Mouse (Mus musculus) lung, embryonic 16.5 days (tissue): ENCODE data around the gene Tex22. TPM values are rescaled to one million over a fixed set of nuclear protein-coding genes. Genes with fewer than 3 reads are reported as not detected.

ENCODE experiments used
- ATAC-seq: fragments of 200-750 bp; cut with Nextera tagmentation; 2 replicates; pipeline ENCODE4 v1.8.0; 2017; ENCODE audit warnings: low read depth, mild to moderate bottlenecking, moderate library complexity
- H3K27ac ChIP-seq: fragments of 300-500 bp; sonication (generic); 2 replicates; pipeline ENCODE4 v1.5.1; 2014; ENCODE audit warnings: mild to moderate bottlenecking, control low read depth, low read length
- H3K27me3 ChIP-seq: fragments of 300-500 bp; sonication (generic); 2 replicates; pipeline ENCODE4 v1.6.1; 2014; ENCODE audit warnings: low read depth, low read length, mixed read lengths; ENCODE audit not compliant: control insufficient read depth, insufficient read depth
- H3K36me3 ChIP-seq: fragments of 300-500 bp; sonication (generic); 2 replicates; pipeline ENCODE4 v1.6.1; 2014; ENCODE audit warnings: low read length; ENCODE audit not compliant: control insufficient read depth, insufficient read depth
- H3K4me1 ChIP-seq: fragments of 300-500 bp; sonication (generic); replicated peaks from 2 replicates; pipeline ENCODE4 v1.6.1; 2014; ENCODE audit warnings: low read length, mixed read lengths; ENCODE audit not compliant: control insufficient read depth, insufficient read depth
- H3K4me2 ChIP-seq: fragments of 300-500 bp; sonication (generic); 2 replicates; pipeline ENCODE4 v1.6.1; 2014; ENCODE audit warnings: low read depth, low read length, control low read depth
- H3K4me3 ChIP-seq: fragments of 300-500 bp; sonication (generic); 2 replicates; pipeline ENCODE4 v1.5.1; 2014; ENCODE audit warnings: mild to moderate bottlenecking, low read length, control low read depth
- H3K9ac ChIP-seq: fragments of 300-500 bp; sonication (generic); 2 replicates; pipeline ENCODE4 v1.6.1; 2014; ENCODE audit warnings: low read length, control low read depth
- H3K9me3 ChIP-seq: fragments of 300-500 bp; sonication (generic); 2 replicates; pipeline ENCODE4 v1.6.1; 2016; ENCODE audit warnings: low read length; ENCODE audit not compliant: control insufficient read depth
- WGBS: fragments of 180-500 bp; shearing (Covaris S2); extraction: QIAGEN DNeasy Blood & Tissue Kit; methylation state at CpG from one replicate; pipeline ENCODE4 v1.1.7; 2014; 5-methylcytosine and 5-hydroxymethylcytosine counted together
- polyA plus RNA-seq: library from polyadenylated mRNA; unstranded; fragments of >200 nt; fragmentation: Nextera tagmentation; extraction: Ambion mirVana; gene quantifications from 2 replicates; pipeline ENCODE4 v1.2.1, GENCODE M21; 2015

Gene Tex22
- polyA plus RNA-seq, 1 experiment from 2014 or later: 0.15 TPM

DNA sequence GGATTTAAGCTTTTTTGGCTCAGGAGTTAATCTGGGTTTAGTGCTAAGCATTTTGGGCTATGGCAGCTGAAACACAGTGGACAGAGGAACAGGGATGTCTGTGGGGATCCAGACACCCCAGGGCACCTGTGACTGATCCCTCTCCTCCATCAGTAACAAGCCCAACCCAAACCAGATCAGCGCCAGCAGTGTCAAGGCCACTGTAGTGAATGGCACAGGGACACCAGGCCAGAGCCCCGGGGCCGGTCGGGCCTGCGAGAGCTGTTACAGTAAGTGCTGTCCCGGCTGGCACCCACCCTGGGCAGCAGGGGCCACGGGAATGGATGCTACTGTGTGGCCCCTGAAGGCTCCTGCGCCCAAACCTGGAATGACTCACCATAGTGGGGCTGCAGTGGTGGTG lies 56.4 kb downstream of the Tex22 start:
- H3K27me3 ChIP-seq: no peaks in the 10 kb centered on the region
- no peak overlapping the region for H3K4me3 ChIP-seq
- no peak overlapping the region for H3K4me2 ChIP-seq
- peaks cover 17% of the 10 kb centered on the region for H3K4me1 ChIP-seq
- H3K27ac ChIP-seq: no peak overlapping the region
- H3K9me3 ChIP-seq: no peaks in the 10 kb centered on the region
- peaks cover 93% of the 10 kb centered on the region for H3K36me3 ChIP-seq
- no peak for ATAC-seq
- H3K9ac ChIP-seq: no peak overlapping the region
- WGBS: over 99% methylated on average over 8 of the region's 8 CpGs

GRCm38 (mm10) chr12:113131601-113132000 lies 57.3 kb downstream of the Tex22 start:
- Histone ChIP-seq H3K36me3 (peaks cover 93% of the 10 kb centered on the region), H3K4me2 (no peak overlapping the region), H3K4me3 (no peak overlapping the region), H3K9ac (no peak overlapping the region), H3K27me3 (no peaks in the 10 kb centered on the region), H3K4me1 (peaks cover 17% of the 10 kb centered on the region), H3K27ac (peak overlapping the region; percentile 90), H3K9me3 (no peaks in the 10 kb centered on the region)
- WGBS: 96% methylated on average over 14 of the region's 14 CpGs
- ATAC-seq: no peak

- no peak overlapping the region for H3K4me3 ChIP-seq
- WGBS: 20% methylated on average over 2 of the region's 2 CpGs
- H3K4me2 ChIP-seq: no peak overlapping the region
- peaks cover 92% of the 10 kb centered on the region for H3K36me3 ChIP-seq
- H3K4me1 ChIP-seq: peaks cover 17% of the 10 kb centered on the region
- ATAC-seq: peak; percentile 92
- H3K9me3 ChIP-seq: no peaks in the 10 kb centered on the region
- H3K27ac ChIP-seq: peak overlapping the region; percentile 90
- H3K9ac ChIP-seq: no peak overlapping the region
- no peaks in the 10 kb centered on the region for H3K27me3 ChIP-seq
These were observed 58.3 kb downstream of the Tex22 start for GRCm38 (mm10) chr12:113132567-113132966.

GRCm38 (mm10) chr12:113133260-113133659 lies 59.0 kb downstream of the Tex22 start:
- Histone ChIP-seq H3K27ac (peak overlapping the region; percentile 90), H3K9me3 (no peaks in the 10 kb centered on the region), H3K36me3 (peaks cover 85% of the 10 kb centered on the region), H3K27me3 (no peaks in the 10 kb centered on the region), H3K4me1 (peaks cover 17% of the 10 kb centered on the region), H3K4me3 (no peak overlapping the region), H3K9ac (no peak overlapping the region), H3K4me2 (no peak overlapping the region)
- ATAC-seq: 0 out of 2 replicates have a peak, but pooled peaks have one; percentile 2
- WGBS: 83% methylated on average over 9 of the region's 9 CpGs

GRCm38 (mm10) chr12:113133861-113134403 lies 59.6 kb downstream of the Tex22 start:
- Histone ChIP-seq H3K36me3 (peaks cover 79% of the 10 kb centered on the region), H3K27me3 (no peaks in the 10 kb centered on the region), H3K4me3 (no peak overlapping the region), H3K4me2 (no peak overlapping the region), H3K27ac (no peak overlapping the region), H3K4me1 (peaks cover 17% of the 10 kb centered on the region), H3K9ac (no peak overlapping the region), H3K9me3 (no peaks in the 10 kb centered on the region)
- no peak for ATAC-seq
- WGBS: 59% methylated on average over 5 of the region's 5 CpGs

DNA sequence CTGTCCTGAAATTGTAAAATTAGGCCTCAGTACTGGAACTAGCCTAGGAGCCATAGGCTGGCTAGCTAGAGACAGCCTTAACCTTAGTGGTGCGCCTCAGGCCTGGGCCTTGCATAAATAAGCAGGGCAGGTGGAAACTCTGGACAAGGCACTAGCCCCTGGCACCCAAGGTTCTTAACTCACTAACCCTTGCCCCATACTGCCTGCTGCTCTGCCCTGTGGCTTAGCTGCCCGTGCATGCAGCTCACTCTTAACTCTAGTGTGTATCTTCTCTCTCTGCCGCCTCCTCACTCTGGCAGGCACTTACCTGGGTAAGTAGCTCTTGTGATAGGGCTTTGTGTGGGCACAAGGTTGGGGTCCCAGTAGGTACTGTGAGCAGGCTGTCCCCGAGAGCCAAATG lies 60.2 kb downstream of the Tex22 start:
- peaks cover 74% of the 10 kb centered on the region for H3K36me3 ChIP-seq
- H3K4me3 ChIP-seq: no peak overlapping the region
- WGBS: 80% methylated on average over 4 of the region's 4 CpGs
- peak overlapping the region; percentile 22; the same call in 1 of the 2 replicates for H3K27ac ChIP-seq
- H3K9ac ChIP-seq: no peak overlapping the region
- H3K4me2 ChIP-seq: no peak overlapping the region
- no peak for ATAC-seq
- H3K4me1 ChIP-seq: peaks cover 22% of the 10 kb centered on the region
- H3K27me3 ChIP-seq: no peaks in the 10 kb centered on the region
- no peaks in the 10 kb centered on the region for H3K9me3 ChIP-seq

DNA sequence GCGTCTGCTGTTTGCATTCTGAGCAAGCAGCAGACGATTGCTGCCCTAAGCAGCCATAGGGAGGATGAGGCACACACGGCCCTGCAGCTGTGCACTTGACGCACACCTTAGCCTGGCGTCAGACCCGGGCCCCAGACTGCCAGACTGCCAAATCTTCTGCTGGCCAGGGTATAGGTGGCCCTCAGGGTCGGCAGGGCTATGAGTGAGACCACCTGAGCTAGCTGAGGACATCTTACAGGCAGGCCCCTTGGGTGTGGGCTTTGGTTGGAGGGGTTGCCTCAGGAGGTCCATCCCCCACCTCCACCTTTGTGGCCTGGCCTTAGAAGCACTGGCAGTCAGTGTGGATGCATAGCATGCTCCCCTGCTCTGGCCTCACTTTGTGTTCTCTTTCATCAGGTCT lies 61.1 kb downstream of the Tex22 start:
- H3K4me2 ChIP-seq: no peak overlapping the region
- no peak overlapping the region for H3K9ac ChIP-seq
- H3K36me3 ChIP-seq: peaks cover 65% of the 10 kb centered on the region
- peaks cover 30% of the 10 kb centered on the region for H3K4me1 ChIP-seq
- no peak overlapping the region for H3K27ac ChIP-seq
- ATAC-seq: no peak
- H3K27me3 ChIP-seq: no peaks in the 10 kb centered on the region
- H3K4me3 ChIP-seq: no peak overlapping the region
- no peaks in the 10 kb centered on the region for H3K9me3 ChIP-seq
- WGBS: 88% methylated on average over 7 of the region's 7 CpGs

- no peak overlapping the region for H3K27ac ChIP-seq
- ATAC-seq: no peak
- H3K4me1 ChIP-seq: peaks cover 36% of the 10 kb centered on the region
- H3K9ac ChIP-seq: no peak overlapping the region
- no peaks in the 10 kb centered on the region for H3K9me3 ChIP-seq
- peaks cover 54% of the 10 kb centered on the region for H3K36me3 ChIP-seq
- H3K4me2 ChIP-seq: no peak overlapping the region
- H3K4me3 ChIP-seq: no peak overlapping the region
- 68% methylated on average over 17 of the region's 17 CpGs for WGBS
- H3K27me3 ChIP-seq: no peaks in the 10 kb centered on the region
These were observed 62.3 kb downstream of the Tex22 start for GRCm38 (mm10) chr12:113136492-113137020.

- H3K9ac ChIP-seq: no peak overlapping the region
- H3K9me3 ChIP-seq: no peaks in the 10 kb centered on the region
- no peak overlapping the region for H3K4me3 ChIP-seq
- peak overlapping the region; percentile 92; the same call in 1 of the 2 replicates for H3K27ac ChIP-seq
- no peak for ATAC-seq
- no peaks in the 10 kb centered on the region for H3K27me3 ChIP-seq
- 76% methylated on average over 18 of the region's 18 CpGs for WGBS
- peaks cover 42% of the 10 kb centered on the region for H3K4me1 ChIP-seq
- peaks cover 47% of the 10 kb centered on the region for H3K36me3 ChIP-seq
- no peak overlapping the region for H3K4me2 ChIP-seq
These were observed 63.2 kb downstream of the Tex22 start for GRCm38 (mm10) chr12:113137260-113138213.
